Mouse (Mus musculus): Measurements from ENCODE around the gene Terb1.

The Terb1 gene

DNA sequence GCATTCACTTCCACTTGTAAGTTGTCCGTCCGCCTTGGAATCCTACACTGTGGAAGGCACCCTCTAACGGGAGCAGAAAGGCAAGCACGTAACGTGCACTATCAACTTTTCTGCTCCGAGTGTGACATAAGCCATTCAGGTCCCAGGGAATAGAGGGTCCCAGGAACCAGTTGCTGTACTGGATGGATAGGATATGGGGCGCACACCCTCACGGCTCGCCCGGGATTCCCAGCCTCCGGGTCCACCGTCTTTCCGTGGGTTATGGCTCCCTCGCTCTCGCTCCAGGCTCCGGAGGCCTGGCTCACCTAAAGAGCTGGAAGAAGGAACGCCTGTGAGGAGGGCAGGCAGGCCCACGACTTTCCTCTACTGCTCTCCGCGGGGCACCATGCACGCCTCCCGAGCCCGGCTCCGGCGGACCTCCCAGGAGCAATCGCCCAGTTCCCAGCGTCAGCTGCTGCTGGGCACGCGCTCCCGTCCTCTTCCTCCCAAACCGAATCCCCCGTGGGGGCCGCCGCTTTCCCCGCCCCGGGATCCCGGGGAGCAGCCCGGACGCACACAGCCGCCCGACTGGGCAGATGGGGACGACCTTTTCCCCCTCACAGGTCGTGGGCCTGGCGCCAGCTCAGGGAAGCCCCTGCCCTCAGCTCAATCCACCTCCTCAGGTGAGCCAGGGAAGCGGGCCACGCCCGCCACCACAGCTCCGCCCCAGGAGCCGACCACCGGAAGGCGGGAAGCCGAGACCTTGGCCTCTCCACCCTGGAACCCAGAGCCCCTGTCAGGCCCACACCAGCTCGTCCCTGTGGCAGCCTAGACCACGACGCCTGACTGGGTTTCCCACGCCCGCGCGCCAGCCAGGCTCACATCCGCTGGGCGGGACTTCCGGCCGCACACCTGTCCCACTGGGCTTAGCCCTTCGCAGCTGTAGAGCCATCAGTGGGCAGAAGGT is at the start of gene Terb1:
Terb1 (minus strand) TSS at position 850 of the 946 bp plus-strand sequence.
- peak; percentile 41 for DNase-seq (ENCODE audit: low spot score)

DNA sequence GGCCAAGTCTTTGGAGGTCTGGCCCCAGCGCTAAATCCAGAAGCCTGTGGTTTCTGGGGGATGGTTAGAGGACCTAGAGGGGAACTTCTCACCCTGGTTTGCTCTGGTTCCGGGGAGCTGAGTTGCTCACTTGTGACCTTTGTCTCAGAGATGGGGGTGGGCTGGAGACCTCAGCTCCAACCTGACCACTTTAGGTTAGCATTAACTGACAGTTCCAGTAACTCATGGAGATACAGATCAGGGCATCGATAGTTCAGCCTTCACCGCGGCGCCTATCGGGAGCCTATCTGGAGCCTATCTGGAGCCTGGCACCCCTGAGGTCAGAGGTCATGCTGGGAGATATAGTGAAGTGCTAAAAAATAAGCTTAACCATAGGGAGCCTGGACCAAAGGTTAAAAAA is 47.5 kb upstream of the Terb1 start:
- DNase-seq (ENCODE audit: low spot score) = peak; percentile 13

DNA sequence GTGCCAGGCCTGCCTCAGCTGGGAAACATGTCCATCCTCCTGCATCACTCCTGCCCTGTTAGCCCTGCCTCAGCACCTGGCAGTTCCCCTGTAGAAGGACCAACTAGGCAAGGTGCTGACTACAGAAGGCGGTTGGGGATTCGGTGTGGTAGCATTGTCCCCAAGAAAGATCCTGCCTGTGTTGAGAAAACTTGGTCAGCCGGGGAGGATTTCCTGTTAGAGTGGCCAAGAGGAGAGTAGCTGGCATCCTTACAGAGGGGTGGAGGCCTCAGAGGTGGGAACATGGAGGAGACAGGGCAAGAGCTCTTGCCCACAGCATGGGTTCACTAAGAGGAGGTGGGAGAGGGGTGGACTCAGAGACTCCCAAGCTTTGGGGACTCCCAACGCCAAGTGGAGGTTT is 45.5 kb upstream of the Terb1 start:
- no peak for DNase-seq (ENCODE audit: low spot score)

DNA sequence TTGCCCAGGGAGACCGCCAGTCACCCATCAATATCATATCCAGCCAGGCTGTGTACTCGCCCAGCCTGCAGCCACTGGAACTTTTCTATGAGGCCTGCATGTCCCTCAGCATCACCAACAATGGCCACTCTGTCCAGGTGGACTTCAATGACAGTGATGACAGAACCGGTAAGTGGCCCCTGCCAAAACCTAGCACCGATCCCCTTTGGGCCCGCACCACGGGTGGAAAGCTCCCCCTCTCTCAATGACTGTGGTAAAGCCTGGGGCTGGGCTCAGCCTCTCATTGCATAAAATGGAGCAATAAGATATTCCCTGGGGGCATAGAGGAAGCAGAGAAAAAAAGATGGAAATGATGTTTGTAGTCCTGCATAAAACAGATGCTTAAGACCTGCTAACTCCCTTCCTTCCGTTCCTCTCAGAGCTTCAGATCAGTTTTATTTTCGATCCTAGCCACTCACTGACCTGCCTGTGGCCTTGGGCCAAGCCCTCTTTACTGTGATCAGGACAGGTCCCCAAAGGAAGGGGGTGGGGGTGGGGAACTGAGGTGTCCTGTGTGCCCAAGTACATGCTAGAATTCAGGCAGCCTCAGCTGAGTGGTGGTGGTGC is 33.8 kb upstream of the Terb1 start:
- DNase-seq (ENCODE audit: low spot score) = no peak

DNA sequence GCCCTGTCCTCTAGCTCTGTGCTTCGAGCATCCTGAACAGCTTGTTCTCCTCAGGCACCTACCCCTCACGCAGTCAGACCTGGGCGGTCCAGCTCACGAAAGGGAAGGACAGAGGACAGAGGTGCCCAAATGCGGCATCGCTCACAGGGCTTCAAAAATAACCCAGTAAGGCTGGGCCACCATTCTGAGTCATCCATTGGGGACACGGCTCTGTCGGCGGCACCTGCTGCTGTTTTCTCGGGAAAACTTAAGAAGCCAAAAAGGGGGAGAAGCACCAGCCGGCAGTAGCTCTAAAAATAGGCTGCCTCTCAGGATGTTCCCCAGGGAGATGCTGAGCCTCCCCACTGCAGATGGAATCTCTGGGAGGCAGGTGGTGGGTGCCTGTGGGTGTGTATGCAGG is 32.5 kb upstream of the Terb1 start:
- DNase-seq (ENCODE audit: low spot score) = peak; percentile 4

DNA sequence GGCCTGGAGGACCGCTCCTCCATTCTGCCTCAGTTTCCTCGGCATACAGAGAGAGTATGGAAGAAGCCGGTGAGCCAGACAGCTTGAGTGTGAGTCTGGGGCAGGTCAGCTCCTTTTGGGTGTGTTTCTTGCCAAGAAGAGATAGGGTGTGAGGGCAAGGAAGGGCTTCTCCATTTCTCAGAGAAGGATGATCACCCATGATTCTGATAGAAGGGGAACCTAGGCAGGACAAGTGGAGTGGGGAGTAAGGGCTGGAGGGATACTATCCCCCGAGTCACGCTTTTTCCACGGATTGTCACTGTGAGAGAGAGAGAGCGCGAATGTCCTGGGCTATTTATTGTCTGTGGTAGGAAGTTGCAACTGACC is 31.8 kb upstream of the Terb1 start:
- DNase-seq (ENCODE audit: low spot score) = no peak

DNA sequence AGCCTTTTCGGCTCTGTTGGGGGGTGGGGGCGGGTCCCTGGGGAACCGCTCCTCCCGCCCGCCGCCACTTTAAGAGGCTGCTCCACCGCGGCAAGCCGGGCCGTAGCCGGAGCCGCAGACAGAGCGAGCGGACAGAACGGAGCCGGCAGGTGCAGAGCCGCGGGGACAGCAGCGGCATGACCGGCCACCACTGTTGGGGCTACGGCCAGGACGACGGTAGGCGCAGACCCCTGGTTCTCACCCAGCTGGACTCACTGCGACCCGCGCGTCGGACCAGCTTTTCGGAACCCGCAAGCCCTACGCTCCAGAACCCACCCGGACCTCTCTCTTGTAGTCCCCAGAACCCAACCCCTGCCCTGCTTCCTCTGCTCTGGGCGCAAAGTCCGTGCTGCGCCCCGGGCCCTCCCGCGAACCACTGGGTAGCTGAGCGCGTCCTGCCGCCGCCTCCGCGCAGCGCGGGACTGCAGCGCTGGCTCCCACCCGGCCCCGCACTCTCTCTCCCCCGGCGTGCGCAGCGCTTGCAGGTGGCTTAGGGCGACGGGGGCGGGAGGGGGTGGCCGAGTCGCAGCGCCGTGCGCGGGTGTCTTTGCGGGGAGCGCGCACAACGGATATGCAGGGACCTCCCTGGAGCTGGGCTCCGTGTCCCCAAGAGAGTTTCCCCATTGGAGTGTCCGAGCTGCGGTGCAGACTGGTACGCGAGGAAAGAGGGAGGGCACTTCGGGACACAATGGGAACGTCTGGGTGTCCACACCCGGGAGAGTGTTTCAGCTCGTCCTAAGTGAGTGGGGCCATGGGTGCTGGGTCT is 31.2 kb upstream of the Terb1 start:
- DNase-seq (ENCODE audit: low spot score) = peak; percentile 24

DNA sequence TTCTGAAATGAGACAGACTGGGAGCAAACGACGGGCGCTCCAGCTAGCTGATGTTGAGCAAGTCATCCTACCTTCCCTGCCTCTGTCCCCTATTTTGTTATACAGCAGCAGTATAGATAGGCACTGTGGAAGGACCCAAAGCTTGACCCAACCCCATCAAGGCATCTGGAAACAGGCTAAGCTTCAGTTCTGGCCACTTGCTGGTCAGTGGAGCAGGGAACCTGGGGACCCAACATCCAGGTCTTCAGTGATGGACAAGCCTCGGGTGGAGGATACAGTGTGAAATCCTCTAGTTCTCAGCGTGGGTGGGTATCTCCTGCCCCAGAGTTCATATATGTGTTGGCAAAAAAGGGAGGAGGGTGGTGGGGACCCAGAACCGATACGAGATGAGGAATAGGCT is 30.5 kb upstream of the Terb1 start:
- DNase-seq (ENCODE audit: low spot score) = no peak

DNA sequence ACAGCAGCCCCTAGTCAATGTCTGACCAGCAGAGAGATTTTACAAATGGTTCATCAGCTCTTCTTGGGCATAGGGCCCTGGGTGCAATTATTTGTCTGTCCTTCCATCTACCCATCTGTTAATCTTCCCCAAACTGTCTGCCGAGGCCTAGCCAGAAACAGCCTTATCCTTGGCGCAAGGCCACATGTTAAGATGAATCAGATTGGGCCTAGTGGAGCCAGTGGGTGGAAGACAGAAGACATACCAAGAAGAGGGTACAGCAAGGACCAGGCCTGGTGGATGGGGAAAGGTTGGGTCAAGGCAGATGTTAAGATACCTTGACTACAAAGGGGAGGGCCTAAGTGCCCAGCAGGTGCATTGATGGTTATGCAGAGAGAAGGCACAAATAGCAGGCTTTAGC is 29.9 kb upstream of the Terb1 start:
- no peak for DNase-seq (ENCODE audit: low spot score)

DNA sequence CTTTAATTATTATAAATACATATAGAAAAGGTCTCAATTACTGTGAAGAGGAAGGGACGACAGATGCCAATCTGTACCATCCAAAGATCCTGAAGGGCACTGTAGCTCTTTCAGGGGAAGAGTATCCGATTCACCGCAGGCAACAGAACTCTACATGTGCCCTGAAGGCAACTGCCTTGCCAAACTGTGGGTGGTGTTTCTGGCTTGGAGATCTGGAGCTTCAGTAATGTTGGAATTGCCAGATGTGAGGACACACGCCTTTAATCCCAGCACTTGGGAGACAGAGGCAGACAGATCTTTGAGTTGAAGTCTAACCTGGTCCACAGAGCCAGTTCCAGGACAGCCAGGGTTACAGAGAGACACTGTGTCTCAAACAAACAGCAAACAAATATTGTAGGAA is 29.2 kb upstream of the Terb1 start:
- no peak for DNase-seq (ENCODE audit: low spot score)

DNA sequence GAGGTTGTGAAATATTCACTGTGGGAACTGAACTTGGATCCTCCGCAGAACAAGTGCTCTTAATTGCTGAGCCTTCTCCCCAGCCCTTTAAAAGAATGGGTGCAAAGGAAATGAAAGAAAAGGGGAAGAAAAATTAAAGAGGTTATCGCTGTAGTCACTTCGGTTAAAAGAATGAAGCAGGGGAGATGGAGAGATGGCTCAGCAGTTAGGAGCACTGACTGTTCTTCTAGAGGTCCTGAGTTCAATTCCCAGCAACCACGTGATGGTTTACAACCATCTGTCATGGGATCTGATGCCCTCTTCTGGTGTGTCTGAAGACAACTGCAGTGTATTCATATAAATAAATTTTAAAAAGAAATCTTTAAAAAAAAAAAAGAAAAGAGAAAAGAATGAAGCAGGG is 26.3 kb upstream of the Terb1 start:
- DNase-seq (ENCODE audit: low spot score) = no peak

DNA sequence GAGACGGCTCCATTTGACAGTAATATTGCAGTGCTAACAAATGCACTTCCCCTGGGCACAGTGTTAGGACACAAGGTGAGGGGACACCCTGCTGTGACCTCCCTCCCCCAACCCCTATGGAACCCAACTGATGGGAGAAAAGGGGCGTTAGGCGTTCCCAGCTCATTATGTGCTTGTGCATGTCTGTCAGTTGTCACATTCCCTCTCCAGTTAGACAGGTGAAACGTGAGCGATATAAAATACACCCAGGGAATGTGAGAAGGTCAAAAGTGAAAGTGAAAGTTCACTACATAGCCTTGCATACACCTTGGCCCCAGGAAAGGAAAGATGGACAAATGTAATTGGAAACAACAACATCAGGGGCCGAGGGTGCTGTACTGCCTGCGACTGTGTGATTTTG is 25.7 kb upstream of the Terb1 start:
- no peak for DNase-seq (ENCODE audit: low spot score)

DNA sequence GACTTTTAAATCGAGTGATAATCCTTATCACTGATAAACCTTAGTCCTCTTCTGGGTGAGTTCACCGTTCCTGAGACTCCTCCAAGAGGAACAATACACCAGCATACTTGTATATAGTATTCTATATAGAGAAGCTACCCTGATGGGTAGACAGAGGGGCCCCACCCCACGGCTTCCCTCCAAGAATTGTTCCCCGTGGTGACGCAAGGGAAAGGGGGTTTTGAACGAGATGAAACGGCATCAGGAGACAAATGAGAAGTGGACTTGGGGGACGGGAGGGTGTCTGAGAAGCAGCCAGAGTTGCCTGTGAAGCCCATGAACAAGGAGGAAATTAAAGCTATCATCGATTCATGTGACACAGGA is 25.1 kb upstream of the Terb1 start:
- no peak for DNase-seq (ENCODE audit: low spot score)

DNA sequence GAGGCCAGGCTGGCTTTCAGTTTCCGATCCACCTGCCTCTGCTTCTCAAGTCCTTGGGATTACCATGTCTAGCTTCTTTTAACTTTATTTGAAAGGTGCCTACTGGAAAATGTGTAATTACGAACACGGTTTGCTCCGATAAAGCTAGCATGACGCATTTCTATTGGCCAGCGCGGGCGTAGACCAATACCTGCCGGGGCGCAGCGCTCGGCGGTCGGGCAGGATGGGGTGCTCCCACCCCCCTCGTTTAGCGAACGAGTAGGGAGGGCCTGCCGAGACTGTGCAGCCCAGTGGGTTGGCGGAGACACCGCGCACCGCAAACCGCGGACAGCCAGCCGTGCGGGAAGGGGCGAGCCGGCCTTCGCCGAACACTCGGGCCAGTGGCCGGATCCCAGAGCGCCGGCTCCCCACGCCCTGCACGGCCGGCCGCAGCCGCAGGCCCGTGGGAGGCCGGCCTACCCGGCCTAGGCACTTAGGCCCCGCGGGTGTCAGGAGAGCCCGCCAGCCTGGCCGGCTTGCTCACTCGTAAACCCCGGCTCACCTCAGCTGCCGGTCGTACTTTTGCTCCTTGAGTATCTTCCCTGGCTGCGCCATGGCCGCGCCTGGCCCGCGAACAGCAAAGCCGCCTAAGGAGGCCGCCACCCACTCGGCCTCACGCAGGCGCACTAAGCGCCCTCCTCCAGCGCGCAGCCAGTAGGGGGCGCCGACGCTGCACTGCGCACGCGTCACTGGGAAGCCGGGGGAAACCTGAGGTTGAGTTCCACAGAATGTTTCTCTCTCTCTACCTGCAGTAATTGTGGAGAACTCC is 24.5 kb upstream of the Terb1 start, which contains the start of the genes Nae1 and Car7:
Nae1 (minus strand) TSS at position 667 of the 808 bp plus-strand sequence.
Car7 (plus strand) TSS at position 719 of the 808 bp plus-strand sequence.
- peak; percentile 94 for DNase-seq (ENCODE audit: low spot score)

DNA sequence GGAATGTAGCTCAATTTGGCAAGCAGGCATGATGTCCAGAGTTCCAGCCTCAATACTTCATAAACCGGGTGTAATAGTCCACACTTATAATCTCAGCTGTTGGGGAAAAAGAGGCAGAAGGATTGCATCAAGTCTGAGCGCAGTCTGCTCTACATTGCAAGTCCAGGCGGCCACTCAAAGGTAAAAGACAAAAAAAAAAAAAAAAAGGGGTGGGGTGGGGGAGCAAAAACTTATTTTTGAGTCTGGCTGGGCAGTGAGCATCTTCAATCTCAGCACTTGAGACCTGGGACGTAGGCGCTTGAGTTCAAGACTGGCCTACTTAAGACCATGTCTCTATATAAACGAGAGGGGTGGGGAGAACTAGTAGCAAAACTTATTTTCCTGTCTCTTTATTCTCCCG is 23.8 kb upstream of the Terb1 start:
- DNase-seq (ENCODE audit: low spot score) = peak; percentile 5

DNA sequence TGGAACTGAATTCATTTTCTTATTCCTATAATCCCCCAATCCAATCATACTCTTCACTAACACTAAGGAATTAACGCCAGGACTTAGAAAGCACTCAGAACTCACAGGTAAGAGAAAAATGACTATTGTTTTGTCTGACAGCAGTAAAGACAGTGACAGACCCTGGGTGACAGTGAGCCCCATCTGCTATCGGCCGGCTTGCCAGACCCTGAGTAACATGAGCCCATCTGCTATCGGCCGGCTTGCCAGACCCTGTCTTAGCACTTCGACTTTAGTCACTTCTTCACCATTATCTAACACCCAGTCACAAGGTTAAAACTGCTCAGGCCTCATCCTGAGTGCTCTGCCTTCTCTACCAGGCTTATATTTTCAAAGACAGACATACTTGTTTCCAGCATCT is 20.0 kb upstream of the Terb1 start:
- DNase-seq (ENCODE audit: low spot score) = no peak

DNA sequence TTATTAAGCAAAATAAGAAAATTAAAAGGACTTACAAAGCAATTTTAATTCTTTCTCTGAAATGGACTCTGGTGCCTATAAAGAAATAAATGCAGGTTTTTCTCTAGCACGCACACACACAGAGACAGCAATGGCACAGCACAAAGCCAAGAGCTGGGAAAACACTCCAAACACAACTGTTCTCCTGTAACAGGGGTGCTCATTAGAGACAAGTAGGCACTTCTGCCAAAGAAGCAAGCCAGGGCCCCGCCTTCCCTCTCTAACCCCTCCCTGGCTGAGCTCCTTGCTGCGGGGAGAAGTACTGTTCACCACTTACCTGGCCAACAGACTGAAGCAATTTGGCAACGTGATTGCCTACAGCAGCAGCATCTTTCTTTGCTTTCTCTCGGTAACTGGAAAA is 8.2 kb upstream of the Terb1 start:
- DNase-seq (ENCODE audit: low spot score) = no peak

DNA sequence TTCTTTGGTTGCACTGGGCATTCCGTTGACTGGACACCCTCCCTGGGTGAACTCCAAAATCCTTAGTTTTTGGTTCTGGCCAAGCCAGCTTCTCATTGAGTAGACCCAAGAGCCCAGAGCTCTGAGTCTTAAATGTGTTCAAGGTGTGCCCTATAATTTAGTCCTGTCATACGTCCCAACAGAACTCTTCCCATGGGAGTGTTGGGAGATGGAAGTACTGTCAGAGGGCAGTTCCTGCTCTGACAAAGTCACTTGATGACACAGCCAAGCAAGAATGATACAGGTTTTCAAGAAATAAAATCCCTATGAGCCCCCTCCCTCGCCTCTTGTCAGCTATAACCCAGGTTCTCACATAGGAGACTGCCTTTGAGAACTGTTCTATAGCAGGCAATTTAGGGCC is 424 bp upstream of the Terb1 start:
- DNase-seq (ENCODE audit: low spot score) = no peak

DNA sequence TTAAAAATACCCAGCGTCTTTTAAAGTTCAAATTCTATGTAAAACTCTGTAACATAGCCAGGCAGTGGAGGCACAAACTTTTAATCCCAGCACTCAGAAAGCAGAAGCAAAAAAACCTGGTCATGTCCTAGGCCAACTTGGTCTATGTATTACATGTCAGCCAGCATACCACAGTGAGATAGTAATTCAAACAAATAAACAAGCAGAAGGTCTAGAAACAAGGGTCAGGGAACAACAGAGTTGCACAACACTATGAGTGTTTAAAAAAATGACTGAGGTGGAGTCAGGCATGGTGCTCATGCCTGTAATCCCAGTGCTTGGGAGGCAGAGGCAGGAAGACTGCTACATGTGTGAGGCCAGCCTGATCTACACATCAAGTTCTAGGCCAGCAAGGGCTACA is 30.6 kb downstream of the Terb1 start:
- no peak for DNase-seq (ENCODE audit: low spot score)

DNA sequence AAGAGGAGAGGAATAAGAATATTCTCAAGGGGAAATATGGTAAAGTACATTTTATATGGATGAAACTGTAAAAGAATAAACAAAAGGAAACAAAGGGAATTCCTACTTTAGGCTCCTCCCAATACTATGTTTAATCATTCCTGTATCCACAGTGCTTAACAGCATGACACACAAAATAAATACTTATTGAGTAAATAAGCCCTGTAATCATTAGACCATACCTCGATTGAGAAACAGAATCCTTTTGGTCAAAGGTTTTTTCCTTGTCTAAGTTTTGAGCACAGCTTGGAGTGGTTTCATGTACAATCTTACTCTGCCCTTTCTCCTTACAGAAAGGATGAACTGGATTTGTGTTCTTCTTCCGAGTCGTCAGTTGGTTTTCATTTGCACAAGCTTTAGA is 37.2 kb downstream of the Terb1 start:
- DNase-seq (ENCODE audit: low spot score) = no peak

DNA sequence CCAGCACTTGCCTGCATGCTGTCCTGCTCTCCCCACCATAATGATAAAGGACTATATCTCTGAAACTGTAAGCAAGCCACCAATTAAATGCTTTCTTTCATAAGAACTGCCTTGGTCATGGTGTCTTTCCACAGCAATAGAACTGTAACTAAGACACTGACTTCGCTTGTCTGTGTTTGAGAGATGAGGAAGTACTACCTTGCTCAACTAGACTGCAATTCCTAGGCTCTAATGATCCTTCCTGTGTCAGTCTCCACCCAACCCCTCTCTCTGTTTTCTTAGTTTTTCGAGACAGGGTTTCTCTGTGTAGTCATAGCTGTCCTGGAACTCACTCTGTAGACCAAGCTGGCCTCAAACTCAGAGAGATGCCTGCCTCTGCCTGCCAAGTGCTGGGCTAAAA is 42.2 kb downstream of the Terb1 start:
- DNase-seq (ENCODE audit: low spot score) = no peak

DNA sequence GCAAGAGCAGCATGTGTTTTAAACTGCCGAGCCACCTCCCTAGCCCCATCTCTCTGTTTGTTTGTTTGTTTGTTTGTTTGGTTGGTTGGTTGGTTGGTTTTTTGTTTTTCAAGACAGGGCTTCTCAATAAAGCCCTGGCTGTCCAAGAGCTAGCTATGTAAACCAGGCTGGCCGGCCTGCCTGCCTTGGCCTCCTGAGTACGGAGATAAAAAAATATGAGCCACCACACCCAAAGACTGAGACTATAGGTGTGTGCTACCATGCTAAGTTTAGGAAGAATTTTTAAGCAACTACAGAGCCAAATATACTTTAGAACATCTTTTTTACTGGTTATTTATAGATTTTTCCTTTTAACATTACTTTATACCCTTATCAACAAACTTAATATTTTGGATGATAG is 57.5 kb downstream of the Terb1 start:
- no peak for DNase-seq (ENCODE audit: low spot score)
